Mouse (Mus musculus) R1 (cell line): Measurements from ENCODE around the gene Slc1a2.
A peak's percentile ranks its signal among the peaks of the same experiment; 100 is the strongest.

ENCODE experiments used
- DNase-seq: peaks from one replicate; pipeline ENCODE4 v3.0.0-alpha.2; 2018; ENCODE audit warnings: low read depth, low spot score

The Slc1a2 gene

GRCm38 (mm10) chr2:102812756-102813155, 154.3 kb downstream of the Slc1a2 start:
- no peak for DNase-seq

DNA sequence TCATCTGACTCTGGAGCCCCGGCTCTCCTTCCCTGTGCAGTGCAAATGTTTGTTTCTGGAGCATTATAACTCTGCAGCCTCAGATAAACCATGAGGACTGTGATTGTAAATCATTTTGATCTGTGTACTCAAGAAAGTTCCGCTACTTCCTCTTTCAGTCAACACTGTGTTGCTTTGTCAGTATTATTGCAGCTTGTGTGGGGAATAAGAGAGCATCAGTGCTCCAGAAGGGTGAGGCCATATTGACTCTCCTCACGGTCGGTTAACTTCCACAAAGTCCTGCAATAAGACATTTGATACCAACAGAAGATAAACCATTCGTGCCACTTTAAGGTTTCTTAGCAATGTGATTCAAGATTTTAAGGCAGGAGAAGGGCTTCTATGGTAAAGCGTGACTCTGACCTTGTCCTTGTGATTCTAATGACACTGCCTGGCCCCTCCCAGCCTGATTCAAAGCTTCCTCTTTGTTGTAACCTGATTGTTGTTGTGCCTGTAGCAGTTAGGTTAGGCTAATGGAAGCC, 156.9 kb downstream of the Slc1a2 start:
- DNase-seq: peak; percentile 38

GRCm38 (mm10) chr2:102820225-102820711, 161.8 kb downstream of the Slc1a2 start:
- DNase-seq: no peak

- DNase-seq: no peak
Measured at GRCm38 (mm10) chr2:102820790-102821189, 162.3 kb downstream of the Slc1a2 start.

GRCm38 (mm10) chr2:102822036-102822435, 163.6 kb downstream of the Slc1a2 start:
- no peak for DNase-seq

DNA sequence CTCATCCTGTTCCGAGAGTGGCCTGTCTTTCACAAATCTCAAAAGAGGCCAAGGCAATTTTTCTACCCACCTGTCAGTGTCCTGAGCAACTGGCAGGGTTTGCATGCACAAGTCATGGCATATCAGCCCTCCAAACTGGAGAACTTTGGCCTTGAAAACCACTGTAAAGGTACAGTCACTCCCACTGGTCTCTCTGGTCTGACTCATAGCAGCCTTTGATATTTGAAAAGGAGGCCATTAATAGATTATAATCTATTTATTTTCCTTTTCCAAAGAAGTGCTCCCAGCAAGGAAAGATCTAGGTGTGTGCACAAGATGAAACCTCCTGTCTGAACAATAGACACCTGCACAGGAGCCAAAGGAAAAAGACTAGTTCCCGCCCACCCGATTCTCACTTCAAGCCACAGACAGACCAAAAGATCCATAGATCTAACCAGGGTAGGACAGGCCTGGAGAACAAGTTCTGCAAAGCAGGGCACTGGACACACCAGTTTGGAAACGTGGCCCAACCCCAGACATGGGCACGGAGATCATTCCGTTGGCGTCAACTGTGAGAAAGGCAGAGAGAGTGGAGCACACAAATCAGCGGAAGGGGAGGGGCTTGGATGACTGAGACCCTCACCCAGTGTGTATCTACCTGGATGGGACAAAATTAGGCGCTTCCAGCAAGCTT, 167.6 kb downstream of the Slc1a2 start:
- no peak for DNase-seq

- no peak for DNase-seq
Measured at GRCm38 (mm10) chr2:102827841-102828240, 169.4 kb downstream of the Slc1a2 start.

DNA sequence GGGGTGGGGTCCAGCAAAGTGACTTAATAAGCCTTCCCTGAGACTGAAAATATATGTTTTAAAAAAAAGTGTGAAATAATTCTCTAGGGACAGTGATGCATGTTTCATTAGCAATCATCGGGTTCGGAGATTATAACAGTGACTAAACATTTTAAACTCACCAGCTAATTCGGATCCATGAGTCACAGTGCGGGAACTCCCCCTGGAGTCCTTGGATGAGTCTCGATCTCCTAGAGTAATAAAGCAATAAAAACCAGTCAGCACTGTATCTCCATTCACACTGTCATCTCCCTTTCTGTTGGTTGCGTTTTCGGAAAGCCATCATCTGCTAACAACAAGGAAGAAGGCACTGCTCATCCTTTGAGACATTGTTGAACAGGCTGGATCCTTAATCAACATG, 169.9 kb downstream of the Slc1a2 start:
- no peak for DNase-seq

DNA sequence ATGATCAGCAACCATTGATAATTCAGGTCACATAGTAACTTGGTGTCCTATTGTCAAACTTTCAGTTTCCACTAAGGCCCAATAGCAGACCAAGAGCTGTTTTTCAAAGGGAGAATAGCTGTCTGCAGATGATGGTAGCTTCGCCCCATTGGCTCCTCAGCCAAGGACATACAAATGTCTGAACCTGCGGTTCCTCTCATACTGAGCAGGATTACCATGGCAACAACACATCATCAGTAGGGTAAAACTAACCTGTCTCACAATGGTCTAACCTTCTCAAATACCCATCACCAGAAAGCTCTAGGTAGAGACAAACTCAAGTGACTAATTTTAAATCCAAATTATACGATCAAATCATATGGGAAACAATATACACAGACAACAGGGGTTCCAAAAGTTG, 170.7 kb downstream of the Slc1a2 start:
- DNase-seq: no peak

DNA sequence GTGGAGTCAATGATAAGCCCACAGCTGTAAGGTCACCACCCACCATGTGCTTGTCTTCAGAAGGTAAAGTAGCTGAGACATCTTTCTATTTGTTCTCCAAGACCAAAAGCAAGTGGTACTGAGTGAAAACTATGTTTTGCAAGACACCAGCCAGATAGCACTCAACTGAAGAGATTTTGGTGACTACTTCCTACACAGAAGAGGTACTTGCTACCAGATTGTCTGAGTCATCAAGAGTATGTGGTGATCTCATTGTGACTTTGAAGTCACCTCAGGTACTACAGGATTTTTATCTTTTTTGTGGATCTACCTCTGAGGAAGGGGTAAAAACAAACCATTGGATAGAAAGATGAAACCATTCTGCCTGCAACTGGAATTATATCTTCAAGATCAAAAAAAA, 173.1 kb downstream of the Slc1a2 start:
- no peak for DNase-seq

GRCm38 (mm10) chr2:102838179-102838578, 179.7 kb downstream of the Slc1a2 start:
- peak; percentile 9 for DNase-seq
